Mouse (Mus musculus): ENCODE measurements around the gene Prr22. TPM values are rescaled to one million over a fixed set of nuclear protein-coding genes. Genes with fewer than 3 reads are reported as not detected.

The Prr22 gene
- polyA plus RNA-seq, 1 experiment from 2014 or later = 1.0 TPM

- H3K36me3 ChIP-seq (ENCODE audit: control insufficient read depth, insufficient read depth, low read length) = peaks cover 5% of the 10 kb centered on the region
- H3K9me3 ChIP-seq (replicated peaks; ENCODE audit: control insufficient read depth, low read length) = no peaks in the 10 kb centered on the region; the same call in 1 of the 2 replicates
- H3K4me2 ChIP-seq = no peak overlapping the region
- no peak overlapping the region for H3K27ac ChIP-seq (ENCODE audit: low read depth, low read length)
- H3K27me3 ChIP-seq (ENCODE audit: control insufficient read depth, insufficient read depth, low read length) = no peaks in the 10 kb centered on the region
- no peak overlapping the region for H3K9ac ChIP-seq (ENCODE audit: low read depth, low read length)
- 73% methylated on average over 13 of the region's 13 CpGs for WGBS (ENCODE audit: insufficient replicate concordance)
- no peak for ATAC-seq (replicated peaks; ENCODE audit: insufficient number of reproducible peaks, low FRiP score, low TSS enrichment)
- no peak overlapping the region for H3K4me3 ChIP-seq (ENCODE audit: low read depth, low read length)
- H3K4me1 ChIP-seq (ENCODE audit: control insufficient read depth, insufficient read depth, low read length) = peaks cover 21% of the 10 kb centered on the region
Measured at GRCm38 (mm10) chr17:56780291-56780978, 10.4 kb downstream of the Prr22 start.

GRCm38 (mm10) chr17:56788886-56789285, 18.8 kb downstream of the Prr22 start:
- no peak overlapping the region for H3K4me2 ChIP-seq
- H3K9me3 ChIP-seq (replicated peaks; ENCODE audit: control insufficient read depth, low read length) = no peaks in the 10 kb centered on the region
- ATAC-seq (replicated peaks; ENCODE audit: insufficient number of reproducible peaks, low FRiP score, low TSS enrichment) = no peak
- peak overlapping the region; percentile 43; the same call in 1 of the 2 replicates for H3K9ac ChIP-seq (ENCODE audit: low read depth, low read length)
- no peaks in the 10 kb centered on the region for H3K27me3 ChIP-seq (ENCODE audit: control insufficient read depth, insufficient read depth, low read length)
- no peaks in the 10 kb centered on the region for H3K36me3 ChIP-seq (ENCODE audit: control insufficient read depth, insufficient read depth, low read length)
- no peak overlapping the region for H3K4me3 ChIP-seq (ENCODE audit: low read depth, low read length)
- H3K27ac ChIP-seq (ENCODE audit: low read depth, low read length) = no peak overlapping the region
- H3K4me1 ChIP-seq (ENCODE audit: control insufficient read depth, insufficient read depth, low read length) = peaks cover 10% of the 10 kb centered on the region; the same call in 1 of the 2 replicates
- WGBS (ENCODE audit: insufficient replicate concordance) = 61% methylated on average over 3 of the region's 3 CpGs

- H3K36me3 ChIP-seq (ENCODE audit: control insufficient read depth, insufficient read depth, low read length) = no peaks in the 10 kb centered on the region
- H3K9me3 ChIP-seq (replicated peaks; ENCODE audit: control insufficient read depth, low read length) = no peaks in the 10 kb centered on the region
- no peaks in the 10 kb centered on the region for H3K27me3 ChIP-seq (ENCODE audit: control insufficient read depth, insufficient read depth, low read length)
- no peak overlapping the region for H3K4me2 ChIP-seq
- no peak overlapping the region for H3K27ac ChIP-seq (ENCODE audit: low read depth, low read length)
- H3K4me3 ChIP-seq (ENCODE audit: low read depth, low read length) = no peak overlapping the region
- no peak for ATAC-seq (replicated peaks; ENCODE audit: insufficient number of reproducible peaks, low FRiP score, low TSS enrichment)
- peaks cover 10% of the 10 kb centered on the region; the same call in 1 of the 2 replicates for H3K4me1 ChIP-seq (ENCODE audit: control insufficient read depth, insufficient read depth, low read length)
- 62% methylated on average over 6 of the region's 6 CpGs for WGBS (ENCODE audit: insufficient replicate concordance)
- no peak overlapping the region for H3K9ac ChIP-seq (ENCODE audit: low read depth, low read length)
Measured at GRCm38 (mm10) chr17:56789286-56789685, 19.2 kb downstream of the Prr22 start.

- H3K27ac ChIP-seq (ENCODE audit: low read depth, low read length) = no peak overlapping the region
- H3K4me3 ChIP-seq (ENCODE audit: low read depth, low read length) = no peak overlapping the region
- H3K4me1 ChIP-seq (ENCODE audit: control insufficient read depth, insufficient read depth, low read length) = peaks cover 10% of the 10 kb centered on the region; the same call in 1 of the 2 replicates
- H3K9me3 ChIP-seq (replicated peaks; ENCODE audit: control insufficient read depth, low read length) = no peaks in the 10 kb centered on the region
- no peak overlapping the region for H3K4me2 ChIP-seq
- no peak overlapping the region for H3K9ac ChIP-seq (ENCODE audit: low read depth, low read length)
- ATAC-seq (replicated peaks; ENCODE audit: insufficient number of reproducible peaks, low FRiP score, low TSS enrichment) = no peak
- no peaks in the 10 kb centered on the region for H3K36me3 ChIP-seq (ENCODE audit: control insufficient read depth, insufficient read depth, low read length)
- no peaks in the 10 kb centered on the region for H3K27me3 ChIP-seq (ENCODE audit: control insufficient read depth, insufficient read depth, low read length)
- 69% methylated on average over 3 of the region's 3 CpGs for WGBS (ENCODE audit: insufficient replicate concordance)
Measured at GRCm38 (mm10) chr17:56792588-56792987, 22.5 kb downstream of the Prr22 start.

GRCm38 (mm10) chr17:56793614-56794319, 23.7 kb downstream of the Prr22 start:
- no peak overlapping the region for H3K9ac ChIP-seq (ENCODE audit: low read depth, low read length)
- no peak for ATAC-seq (replicated peaks; ENCODE audit: insufficient number of reproducible peaks, low FRiP score, low TSS enrichment)
- WGBS (ENCODE audit: insufficient replicate concordance) = 63% methylated on average over 6 of the region's 6 CpGs

GRCm38 (mm10) chr17:56799276-56799675, 29.2 kb downstream of the Prr22 start:
- Histone ChIP-seq H3K27ac (ENCODE audit: low read depth, low read length) (no peak overlapping the region), H3K9me3 (replicated peaks; ENCODE audit: control insufficient read depth, low read length) (no peaks in the 10 kb centered on the region), H3K36me3 (ENCODE audit: control insufficient read depth, insufficient read depth, low read length) (no peaks in the 10 kb centered on the region), H3K4me3 (ENCODE audit: low read depth, low read length) (no peak overlapping the region), H3K9ac (ENCODE audit: low read depth, low read length) (no peak overlapping the region), H3K27me3 (ENCODE audit: control insufficient read depth, insufficient read depth, low read length) (no peaks in the 10 kb centered on the region), H3K4me1 (ENCODE audit: control insufficient read depth, insufficient read depth, low read length) (no peaks in the 10 kb centered on the region), H3K4me2 (no peak overlapping the region)
- 70% methylated on average over 3 of the region's 3 CpGs for WGBS (ENCODE audit: insufficient replicate concordance)
- no peak for ATAC-seq (replicated peaks; ENCODE audit: insufficient number of reproducible peaks, low FRiP score, low TSS enrichment)

More at GRCm38 (mm10) chr17:56793614-56794319, 23.7 kb downstream of the Prr22 start:
- H3K36me3 ChIP-seq (ENCODE audit: control insufficient read depth, insufficient read depth, low read length) = no peaks in the 10 kb centered on the region
- no peak overlapping the region for H3K27ac ChIP-seq (ENCODE audit: low read depth, low read length)
- H3K27me3 ChIP-seq (ENCODE audit: control insufficient read depth, insufficient read depth, low read length) = no peaks in the 10 kb centered on the region
- H3K4me1 ChIP-seq (ENCODE audit: control insufficient read depth, insufficient read depth, low read length) = peaks cover 7% of the 10 kb centered on the region; the same call in 1 of the 2 replicates
- H3K4me2 ChIP-seq = no peak overlapping the region
- no peak overlapping the region for H3K4me3 ChIP-seq (ENCODE audit: low read depth, low read length)
- H3K9me3 ChIP-seq (replicated peaks; ENCODE audit: control insufficient read depth, low read length) = no peaks in the 10 kb centered on the region

- ATAC-seq (replicated peaks; ENCODE audit: insufficient number of reproducible peaks, low FRiP score, low TSS enrichment) = no peak
- Histone ChIP-seq H3K4me1 (ENCODE audit: control insufficient read depth, insufficient read depth, low read length) (no peaks in the 10 kb centered on the region), H3K36me3 (ENCODE audit: control insufficient read depth, insufficient read depth, low read length) (no peaks in the 10 kb centered on the region), H3K4me2 (no peak overlapping the region), H3K9ac (ENCODE audit: low read depth, low read length) (no peak overlapping the region), H3K4me3 (ENCODE audit: low read depth, low read length) (no peak overlapping the region), H3K9me3 (replicated peaks; ENCODE audit: control insufficient read depth, low read length) (no peaks in the 10 kb centered on the region), H3K27ac (ENCODE audit: low read depth, low read length) (no peak overlapping the region), H3K27me3 (ENCODE audit: control insufficient read depth, insufficient read depth, low read length) (no peaks in the 10 kb centered on the region)
- WGBS (ENCODE audit: insufficient replicate concordance) = 70% methylated on average over 8 of the region's 8 CpGs
Measured at GRCm38 (mm10) chr17:56802065-56802464, 32.0 kb downstream of the Prr22 start.

- peaks cover 2% of the 10 kb centered on the region; the same call in 1 of the 2 replicates for H3K27me3 ChIP-seq (ENCODE audit: control insufficient read depth, insufficient read depth, low read length)
- no peaks in the 10 kb centered on the region for H3K36me3 ChIP-seq (ENCODE audit: control insufficient read depth, insufficient read depth, low read length)
- H3K4me1 ChIP-seq (ENCODE audit: control insufficient read depth, insufficient read depth, low read length) = peaks cover 5% of the 10 kb centered on the region; the same call in 1 of the 2 replicates
- WGBS (ENCODE audit: insufficient replicate concordance) = 78% methylated on average over 5 of the region's 5 CpGs
- H3K9ac ChIP-seq (ENCODE audit: low read depth, low read length) = no peak overlapping the region
- no peak for ATAC-seq (replicated peaks; ENCODE audit: insufficient number of reproducible peaks, low FRiP score, low TSS enrichment)
- H3K9me3 ChIP-seq (replicated peaks; ENCODE audit: control insufficient read depth, low read length) = no peaks in the 10 kb centered on the region
- no peak overlapping the region for H3K4me3 ChIP-seq (ENCODE audit: low read depth, low read length)
- H3K27ac ChIP-seq (ENCODE audit: low read depth, low read length) = no peak overlapping the region
- no peak overlapping the region for H3K4me2 ChIP-seq
Measured at GRCm38 (mm10) chr17:56804952-56805351, 34.9 kb downstream of the Prr22 start.
